Mouse (Mus musculus): ENCODE measurements at regions not wholly inside any gene's neighbourhood (a gene's known extent, or its start where the extent isn't known, plus 50 kb on each side); places are given as distances from the start of the nearest gene placed in this dataset.

- peak in 1 of 2 experiments; percentile 4 for DNase-seq (ENCODE audit: low spot score in 2 of 2)
Observed at GRCm38 (mm10) chr9:69662394-69662793, 98.3 kb downstream of the Foxb1 start.

GRCm38 (mm10) chr9:69658276-69658675 is 102.5 kb downstream of the Foxb1 start:
- no peak for DNase-seq (ENCODE audit: low spot score in 2 of 2)

- peak; percentile 5 to 24 for DNase-seq (ENCODE audit: low spot score in 2 of 2)
Observed at GRCm38 (mm10) chr9:69656053-69656452, 104.7 kb downstream of the Foxb1 start.

GRCm38 (mm10) chr9:69652106-69652505 is 108.6 kb downstream of the Foxb1 start:
- DNase-seq (ENCODE audit: low spot score in 2 of 2), result no peak

- DNase-seq (ENCODE audit: low spot score in 2 of 2), result no peak
Observed at GRCm38 (mm10) chr9:69651608-69652007, 109.1 kb downstream of the Foxb1 start.

- no peak for DNase-seq (ENCODE audit: low spot score in 2 of 2)
Observed at GRCm38 (mm10) chr9:69642591-69642990, 118.1 kb downstream of the Foxb1 start.

GRCm38 (mm10) chr9:69623312-69623711 is 137.4 kb downstream of the Foxb1 start:
- DNase-seq (ENCODE audit: low spot score in 2 of 2), result peak; percentile 7 to 60

GRCm38 (mm10) chr9:69621006-69621405 is 139.7 kb downstream of the Foxb1 start:
- no peak for DNase-seq (ENCODE audit: low spot score in 2 of 2)

GRCm38 (mm10) chr9:69617328-69617727 is 143.4 kb downstream of the Foxb1 start:
- no peak for DNase-seq (ENCODE audit: low spot score in 2 of 2)

- DNase-seq (ENCODE audit: low spot score in 2 of 2), result no peak
Observed at GRCm38 (mm10) chr9:69597472-69597871, 144.1 kb downstream of the Anxa2 start.

GRCm38 (mm10) chr9:69592329-69593062 is 139.1 kb downstream of the Anxa2 start:
- no peak for DNase-seq (ENCODE audit: low spot score in 2 of 2)

GRCm38 (mm10) chr9:69588846-69589245 is 135.4 kb downstream of the Anxa2 start:
- DNase-seq (ENCODE audit: low spot score in 2 of 2), result no peak

- DNase-seq (ENCODE audit: low spot score in 2 of 2), result no peak
Observed at GRCm38 (mm10) chr9:69587096-69587495, 133.7 kb downstream of the Anxa2 start.

- no peak for DNase-seq (ENCODE audit: low spot score in 2 of 2)
Observed at GRCm38 (mm10) chr9:69581236-69581635, 127.8 kb downstream of the Anxa2 start.

- no peak for DNase-seq (ENCODE audit: low spot score in 2 of 2)
Observed at GRCm38 (mm10) chr9:69577661-69578405, 124.4 kb downstream of the Anxa2 start.

- no peak for DNase-seq (ENCODE audit: low spot score in 2 of 2)
Observed at GRCm38 (mm10) chr9:69575386-69575785, 122.0 kb downstream of the Anxa2 start.

- DNase-seq (ENCODE audit: low spot score in 2 of 2), result peak; percentile 37 to 61
Observed at GRCm38 (mm10) chr9:69568631-69569230, 115.3 kb downstream of the Anxa2 start.

GRCm38 (mm10) chr9:69568222-69568621 is 114.8 kb downstream of the Anxa2 start:
- DNase-seq (ENCODE audit: low spot score in 2 of 2), result no peak

- DNase-seq (ENCODE audit: low spot score in 2 of 2), result no peak
Observed at GRCm38 (mm10) chr9:69566996-69567395, 113.6 kb downstream of the Anxa2 start.

GRCm38 (mm10) chr9:69543241-69543640 is 89.8 kb downstream of the Anxa2 start:
- DNase-seq (ENCODE audit: low spot score in 2 of 2), result no peak

Measured in layer of hippocampus, adult 18-20 months (tissue).